Mouse (Mus musculus) MEL (cell line): ENCODE data around the gene Gm20388. TPM values are rescaled to one million over a fixed set of nuclear protein-coding genes. Genes with fewer than 3 reads are reported as not detected.

ENCODE experiments used
- DNase-seq: peaks from one replicate; pipeline ENCODE4 v3.0.0; 2011; ENCODE audit warnings: low read depth, low spot score
- H3K27ac ChIP-seq: 2 replicates; pipeline ENCODE4 v1.5.1; 2012; ENCODE audit warnings: low read depth, mild to moderate bottlenecking, control low read depth, low read length, moderate library complexity; ENCODE audit not compliant: control insufficient read depth
- H3K27me3 ChIP-seq, 2 experiments: fragments of 150-350 bp in 1 of 2; sonication (generic) in 1 of 2; 2 replicates each; pipeline ENCODE4 v1.6.1; 2012; ENCODE audit warnings: low read length in 2 of 2, mild to moderate bottlenecking in 2 of 2, improper control_type of control experiment in 1 of 2, moderate library complexity in 1 of 2; ENCODE audit not compliant: insufficient read depth in 2 of 2, control insufficient read depth in 1 of 2
- H3K36me3 ChIP-seq, 2 experiments: 2 replicates each; pipeline ENCODE4 v1.6.1; 2012 to 2014; ENCODE audit warnings: low read length in 2 of 2, improper control_type of control experiment in 1 of 2, inconsistent platforms in 1 of 2, mild to moderate bottlenecking in 1 of 2; ENCODE audit not compliant: insufficient read depth in 2 of 2, control insufficient read depth in 1 of 2
- H3K4me1 ChIP-seq, 2 experiments: fragments of 150-350 bp in 1 of 2; sonication (generic) in 1 of 2; 2 replicates each; pipeline ENCODE4 v1.6.1; 2012; ENCODE audit warnings: low read length in 2 of 2, improper control_type of control experiment in 1 of 2, mild to moderate bottlenecking in 1 of 2; ENCODE audit not compliant: insufficient read depth in 2 of 2, control insufficient read depth in 1 of 2
- H3K4me3 ChIP-seq, 2 experiments: fragments of 150-350 bp in 1 of 2; sonication (generic) in 1 of 2; 2 replicates each; pipeline ENCODE4 v1.5.1; 2012; ENCODE audit warnings: low read depth in 2 of 2, low read length in 2 of 2, mild to moderate bottlenecking in 2 of 2, moderate library complexity in 2 of 2, control low read depth in 1 of 2, improper control_type of control experiment in 1 of 2; ENCODE audit not compliant: control insufficient read depth in 1 of 2, insufficient read depth in 1 of 2
- H3K79me2 ChIP-seq: 2 replicates; pipeline ENCODE4 v1.6.1; 2012; ENCODE audit warnings: mild to moderate bottlenecking, low read length, moderate library complexity; ENCODE audit not compliant: control insufficient read depth, poor library complexity, insufficient read depth
- H3K9ac ChIP-seq: 2 replicates; pipeline ENCODE4 v1.6.1; 2012; ENCODE audit warnings: low read depth, mild to moderate bottlenecking, control low read depth, low read length, moderate library complexity; ENCODE audit not compliant: control insufficient read depth, poor library complexity, severe bottlenecking
- H3K9me3 ChIP-seq: fragments of 150-350 bp; sonication (generic); replicated peaks from 2 replicates; pipeline ENCODE4 v1.6.1; 2012; ENCODE audit warnings: mild to moderate bottlenecking, low read length, improper control_type of control experiment, moderate library complexity; ENCODE audit not compliant: insufficient read depth
- BHLHE40 ChIP-seq: IDR thresholded peaks from 2 replicates; pipeline ENCODE4 v1.6.1; 2012; ENCODE audit warnings: low read depth, mild to moderate bottlenecking, inconsistent platforms, low read length, improper control_type of control experiment, borderline replicate concordance
- CHD1 ChIP-seq: IDR thresholded peaks from 2 replicates; pipeline ENCODE4 v1.6.1; 2012; ENCODE audit warnings: low read depth, mild to moderate bottlenecking, inconsistent platforms, low read length, improper control_type of control experiment
- CTCF ChIP-seq, 3 experiments: IDR thresholded peaks in 2 of 3; conservative IDR thresholded peaks in 1 of 3; 2 replicates each; pipeline ENCODE4 v1.5.1; 2011 to 2012; ENCODE audit warnings: low read length in 3 of 3, low read depth in 2 of 3, mild to moderate bottlenecking in 2 of 3, improper control_type of control experiment in 1 of 3, inconsistent platforms in 1 of 3, mixed read lengths in 1 of 3, moderate library complexity in 1 of 3; ENCODE audit not compliant: control insufficient read depth in 1 of 3, insufficient read depth in 1 of 3, poor library complexity in 1 of 3, severe bottlenecking in 1 of 3
- E2F4 ChIP-seq: IDR thresholded peaks from 2 replicates; pipeline ENCODE4 v1.6.1; 2011; ENCODE audit warnings: low read depth, low read length, improper control_type of control experiment, borderline replicate concordance
- ELF1 ChIP-seq: IDR thresholded peaks from 2 replicates; pipeline ENCODE4 v1.6.1; 2014; ENCODE audit warnings: low read depth, mild to moderate bottlenecking, inconsistent platforms, low read length, improper control_type of control experiment, moderate library complexity
- EP300 ChIP-seq, 2 experiments: IDR thresholded peaks; 2 replicates each; pipeline ENCODE4 v1.6.1; 2011; ENCODE audit warnings: improper control_type of control experiment in 2 of 2, low read length in 2 of 2, low read depth in 1 of 2, mild to moderate bottlenecking in 1 of 2
- ETS1 ChIP-seq: IDR thresholded peaks from 2 replicates; pipeline ENCODE4 v1.6.1; 2012; ENCODE audit warnings: low read depth, mild to moderate bottlenecking, inconsistent platforms, low read length, improper control_type of control experiment, moderate library complexity
- GABPA ChIP-seq: IDR thresholded peaks from 2 replicates; pipeline ENCODE4 v1.6.1; 2012; ENCODE audit warnings: low read depth, mild to moderate bottlenecking, inconsistent platforms, low read length, improper control_type of control experiment, moderate library complexity
- GATA1 ChIP-seq: IDR thresholded peaks from 2 replicates; pipeline ENCODE4 v1.6.1; 2011; ENCODE audit warnings: low read depth, low read length, improper control_type of control experiment
- MAFK ChIP-seq: IDR thresholded peaks from 2 replicates; pipeline ENCODE4 v1.6.1; 2011; ENCODE audit warnings: low read depth, mild to moderate bottlenecking, low read length, improper control_type of control experiment, borderline replicate concordance
- MAX ChIP-seq: IDR thresholded peaks from 2 replicates; pipeline ENCODE4 v1.6.1; 2011; ENCODE audit warnings: low read length, improper control_type of control experiment
- MAZ ChIP-seq: IDR thresholded peaks from 2 replicates; pipeline ENCODE4 v1.6.1; 2012; ENCODE audit warnings: low read depth, mild to moderate bottlenecking, inconsistent platforms, low read length, improper control_type of control experiment
- MYB ChIP-seq: IDR thresholded peaks from 2 replicates; pipeline ENCODE4 v1.6.1; 2011; ENCODE audit warnings: mild to moderate bottlenecking, low read depth, low read length, improper control_type of control experiment
- MYC ChIP-seq: IDR thresholded peaks from 2 replicates; pipeline ENCODE4 v1.6.1; 2011; ENCODE audit warnings: low read depth, mild to moderate bottlenecking, low read length, improper control_type of control experiment, moderate library complexity
- NELFE ChIP-seq: IDR thresholded peaks from 2 replicates; pipeline ENCODE4 v1.6.1; 2011; ENCODE audit warnings: low read depth, low read length, improper control_type of control experiment
- POLR2AphosphoS2 ChIP-seq: IDR thresholded peaks from 2 replicates; pipeline ENCODE4 v1.6.1; 2011; ENCODE audit warnings: low read length, improper control_type of control experiment
- POLR2AphosphoS5 ChIP-seq: IDR thresholded peaks from 2 replicates; pipeline ENCODE4 v1.6.1; 2012; ENCODE audit warnings: low read depth, borderline replicate concordance, mild to moderate bottlenecking, inconsistent platforms, low read length, moderate library complexity, mixed read lengths
- RCOR1 ChIP-seq: IDR thresholded peaks from 2 replicates; pipeline ENCODE4 v1.6.1; 2012; ENCODE audit warnings: low read depth, mild to moderate bottlenecking, inconsistent platforms, low read length, improper control_type of control experiment
- SIN3A ChIP-seq: IDR thresholded peaks from 2 replicates; pipeline ENCODE4 v1.6.1; 2012; ENCODE audit warnings: low read length, improper control_type of control experiment, inconsistent platforms
- TAL1 ChIP-seq: IDR thresholded peaks from 2 replicates; pipeline ENCODE4 v1.6.1; 2012; ENCODE audit warnings: mild to moderate bottlenecking, inconsistent platforms, low read length, moderate library complexity, mixed read lengths
- TCF12 ChIP-seq: IDR thresholded peaks from 2 replicates; pipeline ENCODE4 v1.6.1; 2014; ENCODE audit warnings: low read depth, mild to moderate bottlenecking, inconsistent platforms, low read length, improper control_type of control experiment, moderate library complexity
- UBTF ChIP-seq: IDR thresholded peaks from 2 replicates; pipeline ENCODE4 v1.6.1; 2012; ENCODE audit warnings: low read depth, mild to moderate bottlenecking, inconsistent platforms, low read length, improper control_type of control experiment, moderate library complexity, borderline replicate concordance; ENCODE audit not compliant: insufficient read depth
- USF2 ChIP-seq, 2 experiments: IDR thresholded peaks; 2 replicates each; pipeline ENCODE4 v1.6.1; 2011 to 2012; ENCODE audit warnings: improper control_type of control experiment in 2 of 2, low read length in 2 of 2, borderline replicate concordance in 1 of 2, inconsistent platforms in 1 of 2, low read depth in 1 of 2, mild to moderate bottlenecking in 1 of 2; ENCODE audit not compliant: insufficient read depth in 1 of 2
- ZC3H11A ChIP-seq: IDR thresholded peaks from 2 replicates; pipeline ENCODE4 v1.6.1; 2012; ENCODE audit warnings: low read depth, mild to moderate bottlenecking, inconsistent platforms, low read length, improper control_type of control experiment
- ZMIZ1 ChIP-seq: IDR thresholded peaks from 2 replicates; pipeline ENCODE4 v1.6.1; 2012; ENCODE audit warnings: low read depth, mild to moderate bottlenecking, inconsistent platforms, low read length, improper control_type of control experiment, moderate library complexity
- ZNF384 ChIP-seq: IDR thresholded peaks from 2 replicates; pipeline ENCODE4 v1.6.1; 2012; ENCODE audit warnings: low read depth, mild to moderate bottlenecking, inconsistent platforms, low read length, improper control_type of control experiment
- polyA plus RNA-seq, 2 experiments: library from polyadenylated mRNA; stranded (reverse) in 1 of 2; unstranded in 1 of 2; fragments of >175 nt in 1 of 2; fragments of >200 nt in 1 of 2; gene quantifications; 2 replicates each; pipeline versions ENCODE4 v1.2.1 to v1.2.4; 2012; ENCODE audit warnings: low replicate concordance in 2 of 2, low read depth in 1 of 2; ENCODE audit not compliant: insufficient read length in 2 of 2, insufficient read depth in 1 of 2, missing spikeins in 1 of 2
- total RNA-seq: library from RNA; depleted of rRNA; stranded (reverse); fragments of 300-350 nt; gene quantifications from 2 replicates; pipeline ENCODE4 v1.2.3, GENCODE M21; 2012

Gm20388 gene
- total and polyA plus RNA-seq, 3 experiments = 11.1 to 17.8 TPM; not detected in 1

- TF ChIP-seq CHD1 (no peak), POLR2AphosphoS5 (no peak), ZNF384 (no peak), TAL1 (no peak), MAX (no peak)
- Histone ChIP-seq H3K4me1 (no peaks in the 10 kb centered on the region), H3K27me3 (no peaks in the 10 kb centered on the region), H3K36me3 (no peaks in the 10 kb centered on the region), H3K79me2 (no peaks in the 10 kb centered on the region), H3K27ac (no peak overlapping the region), H3K9ac (no peak overlapping the region), H3K4me3 (no peak overlapping the region), H3K9me3 (no peaks in the 10 kb centered on the region)
- DNase-seq = no peak
These were observed 3750.9 kb downstream of the Gm20388 start for GRCm38 (mm10) chr8:123661515-123661914.

GRCm38 (mm10) chr8:123665580-123665979 lies 3754.9 kb downstream of the Gm20388 start:
- H3K4me3 ChIP-seq = 0 out of 4 replicates have a peak overlapping the region, but pooled peaks of 1 of the 2 experiments have one; percentile 22
- DNase-seq = no peak
- no peak for TF ChIP-seq MAZ
- TF ChIP-seq ZNF384 = peak; percentile 65
- TF ChIP-seq NELFE = no peak
- no peak for TF ChIP-seq ZC3H11A
- no peak for TF ChIP-seq MAFK
- TF ChIP-seq CTCF (IDR thresholded peaks at IDR 0.05 in 2 of 3, conservative IDR thresholded peaks at IDR 0.05 in 1 of 3; ENCODE audit: control insufficient read depth in 1 of 3, insufficient read depth in 1 of 3, low read depth in 2 of 3, low read length in 3 of 3, poor library complexity in 1 of 3, severe bottlenecking in 1 of 3) = no peak
- TF ChIP-seq ZMIZ1 = no peak
- TF ChIP-seq, all 39 proteins: peak for 1
- no peak overlapping the region for H3K27ac ChIP-seq
- H3K4me1 ChIP-seq = no peaks in the 10 kb centered on the region
- no peaks in the 10 kb centered on the region for H3K9me3 ChIP-seq
- H3K79me2 ChIP-seq = no peaks in the 10 kb centered on the region
- H3K27me3 ChIP-seq = no peaks in the 10 kb centered on the region
- H3K36me3 ChIP-seq = no peaks in the 10 kb centered on the region
- H3K9ac ChIP-seq = no peak overlapping the region

GRCm38 (mm10) chr8:123666832-123667231 lies 3756.2 kb downstream of the Gm20388 start:
- Histone ChIP-seq H3K9me3 (no peaks in the 10 kb centered on the region), H3K4me1 (no peaks in the 10 kb centered on the region), H3K4me3 (no peak overlapping the region), H3K27ac (no peak overlapping the region), H3K27me3 (no peaks in the 10 kb centered on the region), H3K79me2 (no peaks in the 10 kb centered on the region), H3K9ac (no peak overlapping the region), H3K36me3 (no peaks in the 10 kb centered on the region)
- DNase-seq = no peak
- TF ChIP-seq USF2 (IDR thresholded peaks at IDR 0.05; ENCODE audit: borderline replicate concordance in 1 of 2, insufficient read depth in 1 of 2, low read depth in 1 of 2, low read length in 2 of 2) = no peak
- no peak for TF ChIP-seq MAX
- TF ChIP-seq TCF12 = no peak
- TF ChIP-seq CHD1 = no peak
- no peak for TF ChIP-seq GABPA
- TF ChIP-seq EP300 (IDR thresholded peaks at IDR 0.05; ENCODE audit: low read depth in 1 of 2, low read length in 2 of 2) = no peak
- TF ChIP-seq RCOR1 = no peak
- no peak for TF ChIP-seq ETS1
- TF ChIP-seq BHLHE40 = no peak
- no peak for TF ChIP-seq E2F4
- no peak for TF ChIP-seq ZMIZ1
- no peak for TF ChIP-seq CTCF (IDR thresholded peaks at IDR 0.05 in 2 of 3, conservative IDR thresholded peaks at IDR 0.05 in 1 of 3; ENCODE audit: control insufficient read depth in 1 of 3, insufficient read depth in 1 of 3, low read depth in 2 of 3, low read length in 3 of 3, poor library complexity in 1 of 3, severe bottlenecking in 1 of 3)
- no peak for TF ChIP-seq POLR2AphosphoS2
- TF ChIP-seq ELF1 = no peak
- no peak for TF ChIP-seq POLR2AphosphoS5
- no peak for TF ChIP-seq GATA1
- TF ChIP-seq UBTF = no peak
- TF ChIP-seq SIN3A = no peak
- TF ChIP-seq MYB = no peak
- no peak for TF ChIP-seq MYC
